Mouse (Mus musculus): Measurements from ENCODE around the gene Pdia3.

- TF ChIP-seq CTCF (IDR thresholded peaks at IDR 0.05; ENCODE audit: low read depth) (no peak), EP300 (IDR thresholded peaks at IDR 0.05; ENCODE audit: low read depth) (peak; percentile 67)
Observed at GRCm38 (mm10) chr2:121448739-121449535, 35.4 kb downstream of the Pdia3 start, which contains the start of gene Serf2.

Data from heart, postnatal 0 days (tissue).